Mouse (Mus musculus): ENCODE data around the gene Alox12.

- TF ChIP-seq CTCF (IDR thresholded peaks at IDR 0.05; ENCODE audit: borderline replicate concordance, extremely low read depth, insufficient read depth, insufficient read length) = no peak
- no peak for TF ChIP-seq POLR2A (IDR thresholded peaks at IDR 0.05; ENCODE audit: borderline replicate concordance, extremely low read depth, insufficient read depth, insufficient read length, poor library complexity, severe bottlenecking)
Observed at GRCm38 (mm10) chr11:70266405-70266804, 11.3 kb upstream of the Alox12 start.

All from brain, embryonic 14.5 days (tissue).